Mouse (Mus musculus) hindbrain, embryonic 14.5 days (tissue): ENCODE measurements around the gene Ppp1r14a. TPM values are rescaled to one million over a fixed set of nuclear protein-coding genes. Genes with fewer than 3 reads are reported as not detected.

Experiments
- ATAC-seq: fragments of 200-750 bp; cut with Nextera tagmentation; 2 replicates; pipeline ENCODE4 v1.8.0; 2017; ENCODE audit warnings: moderate number of reproducible peaks, mild to moderate bottlenecking, moderate TSS enrichment, moderate library complexity; ENCODE audit not compliant: low FRiP score
- DNase-seq: peaks from one replicate; pipeline ENCODE4 v3.0.0-alpha.2; 2015; ENCODE audit warnings: low spot score
- H3K27ac ChIP-seq: fragments of 300-500 bp; sonication (generic); 2 replicates; pipeline ENCODE4 v1.5.1; 2014; ENCODE audit warnings: mild to moderate bottlenecking, moderate library complexity
- H3K27me3 ChIP-seq: fragments of 300-500 bp; sonication (generic); 2 replicates; pipeline ENCODE4 v1.6.1; 2014; ENCODE audit warnings: mild to moderate bottlenecking, low read length, mixed read lengths; ENCODE audit not compliant: control insufficient read depth, insufficient read depth
- H3K36me3 ChIP-seq: fragments of 300-500 bp; sonication (generic); replicated peaks from 2 replicates; pipeline ENCODE4 v1.6.1; 2014; ENCODE audit not compliant: control insufficient read depth, insufficient read depth
- H3K4me1 ChIP-seq: fragments of 300-500 bp; sonication (generic); replicated peaks from 2 replicates; pipeline ENCODE4 v1.6.1; 2014; ENCODE audit warnings: antibody characterized with exemption, low read length, mixed read lengths; ENCODE audit not compliant: control insufficient read depth, insufficient read depth
- H3K4me2 ChIP-seq: fragments of 300-500 bp; sonication (generic); replicated peaks from 2 replicates; pipeline ENCODE4 v1.6.1; 2014; ENCODE audit warnings: mild to moderate bottlenecking, moderate library complexity
- H3K4me3 ChIP-seq: fragments of 300-500 bp; sonication (generic); replicated peaks from 2 replicates; pipeline ENCODE4 v1.5.1; 2014; ENCODE audit warnings: mild to moderate bottlenecking, low read length
- H3K9ac ChIP-seq: fragments of 300-500 bp; sonication (generic); 2 replicates; pipeline ENCODE4 v1.6.1; 2014
- H3K9me3 ChIP-seq: fragments of 300-500 bp; sonication (generic); 2 replicates; pipeline ENCODE4 v1.6.1; 2016; ENCODE audit warnings: low read length; ENCODE audit not compliant: control insufficient read depth
- WGBS: fragments of 180-500 bp; shearing (Covaris S2); extraction: QIAGEN DNeasy Blood & Tissue Kit; methylation state at CpG from one replicate; pipeline ENCODE4 v1.1.7; 2014; 5-methylcytosine and 5-hydroxymethylcytosine counted together
- polyA plus RNA-seq: library from polyadenylated mRNA; unstranded; fragments of >200 nt; fragmentation: Nextera tagmentation; extraction: Ambion mirVana; gene quantifications from 2 replicates; pipeline ENCODE4 v1.2.1, GENCODE M21; 2014

Ppp1r14a gene
- polyA plus RNA-seq, 1 experiment from 2014 or later: 2.2 TPM

DNA sequence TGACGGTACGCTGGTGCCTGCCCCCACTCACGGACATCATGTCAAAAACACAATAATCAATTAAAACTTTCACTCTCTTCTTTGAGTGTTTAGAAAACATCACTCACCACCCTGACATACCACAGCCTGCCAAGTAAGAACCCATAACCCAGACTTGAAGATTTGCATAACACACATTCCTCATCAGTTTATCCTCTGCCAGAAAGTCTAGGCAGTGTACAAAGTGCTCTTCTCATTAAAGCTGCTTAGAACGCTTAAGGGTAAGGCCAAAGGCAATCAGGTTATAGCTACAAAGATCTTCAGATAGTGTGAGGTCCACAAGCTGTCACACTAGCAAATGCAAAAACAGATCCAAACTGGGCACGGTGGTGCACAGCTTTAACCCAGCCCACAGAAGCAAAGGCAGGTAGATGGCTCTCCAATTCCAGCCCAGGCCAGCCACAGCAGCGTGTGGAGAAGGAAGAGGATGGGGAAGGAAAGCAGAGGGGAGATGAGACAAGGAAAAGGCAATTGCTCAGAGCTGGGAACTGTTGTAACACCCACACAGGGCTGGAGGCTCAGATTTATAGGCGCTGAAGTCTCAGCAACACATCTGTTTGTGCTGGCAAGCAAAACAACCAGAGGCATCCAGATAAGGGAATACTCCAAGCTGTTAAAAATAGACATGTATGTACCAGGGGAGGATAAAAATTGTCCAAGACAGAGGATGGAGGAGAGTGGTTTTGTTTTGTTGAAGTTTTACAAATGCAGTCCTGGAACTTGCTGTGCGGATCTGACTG is 17.2 kb upstream of the Ppp1r14a start:
- ATAC-seq: no peak
- H3K4me2 ChIP-seq: no peak overlapping the region
- no peak overlapping the region for H3K9ac ChIP-seq
- no peak for DNase-seq
- no peaks in the 10 kb centered on the region for H3K27me3 ChIP-seq
- no peak overlapping the region for H3K27ac ChIP-seq
- no peaks in the 10 kb centered on the region for H3K9me3 ChIP-seq
- 81% methylated on average over 8 of the region's 8 CpGs for WGBS
- no peaks in the 10 kb centered on the region for H3K36me3 ChIP-seq
- no peak overlapping the region for H3K4me3 ChIP-seq
- no peaks in the 10 kb centered on the region for H3K4me1 ChIP-seq

DNA sequence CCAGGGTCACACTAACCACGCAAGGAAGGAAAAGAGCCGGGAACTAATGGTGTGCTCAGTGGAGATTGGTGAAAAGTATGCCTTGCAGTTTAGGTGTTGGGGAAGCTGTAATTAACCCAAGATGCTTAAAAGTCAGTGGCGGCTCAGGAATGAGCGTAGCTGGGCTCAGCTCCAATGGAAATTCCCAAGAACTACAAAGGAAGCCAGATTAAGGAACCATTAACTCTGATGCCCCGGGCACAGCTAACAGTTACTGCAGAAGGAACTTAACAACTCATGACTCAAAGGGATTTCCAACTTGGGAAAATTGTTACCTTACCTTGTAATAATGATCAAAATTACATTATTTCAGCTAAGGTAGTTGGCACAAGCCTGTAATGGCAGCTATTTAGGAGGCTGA is 12.4 kb upstream of the Ppp1r14a start:
- no peak for DNase-seq
- H3K4me2 ChIP-seq: no peak overlapping the region
- H3K27ac ChIP-seq: no peak overlapping the region
- no peaks in the 10 kb centered on the region for H3K36me3 ChIP-seq
- WGBS: 84% methylated on average over 5 of the region's 5 CpGs
- ATAC-seq: no peak
- peaks cover 20% of the 10 kb centered on the region for H3K27me3 ChIP-seq
- no peak overlapping the region for H3K4me3 ChIP-seq
- no peaks in the 10 kb centered on the region for H3K9me3 ChIP-seq
- H3K9ac ChIP-seq: no peak overlapping the region
- peaks cover 7% of the 10 kb centered on the region for H3K4me1 ChIP-seq

DNA sequence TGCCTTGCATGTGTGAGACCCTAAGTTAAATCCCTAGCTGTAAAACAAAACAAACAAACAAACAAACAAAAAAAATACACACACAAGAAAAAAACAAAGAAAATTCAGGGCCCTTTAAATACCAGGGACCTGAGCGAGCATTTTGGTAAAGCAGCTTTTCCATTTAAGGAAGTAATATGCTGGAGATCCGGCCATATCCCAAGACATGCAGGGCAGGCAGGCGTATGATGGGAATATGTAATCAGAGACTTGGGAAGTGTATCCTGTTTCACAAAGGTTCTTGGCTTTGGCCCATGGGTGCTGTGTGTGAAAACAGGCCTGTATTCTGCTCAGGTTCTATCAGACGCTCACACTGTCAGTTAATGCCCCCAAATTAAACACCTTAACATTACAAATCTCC is 11.6 kb upstream of the Ppp1r14a start:
- Histone ChIP-seq H3K4me2 (no peak overlapping the region), H3K9ac (no peak overlapping the region), H3K36me3 (no peaks in the 10 kb centered on the region), H3K27ac (no peak overlapping the region), H3K4me3 (no peak overlapping the region), H3K27me3 (peaks cover 28% of the 10 kb centered on the region), H3K4me1 (peaks cover 13% of the 10 kb centered on the region), H3K9me3 (no peaks in the 10 kb centered on the region)
- ATAC-seq: no peak
- no peak for DNase-seq
- WGBS: 94% methylated on average over 4 of the region's 4 CpGs

DNA sequence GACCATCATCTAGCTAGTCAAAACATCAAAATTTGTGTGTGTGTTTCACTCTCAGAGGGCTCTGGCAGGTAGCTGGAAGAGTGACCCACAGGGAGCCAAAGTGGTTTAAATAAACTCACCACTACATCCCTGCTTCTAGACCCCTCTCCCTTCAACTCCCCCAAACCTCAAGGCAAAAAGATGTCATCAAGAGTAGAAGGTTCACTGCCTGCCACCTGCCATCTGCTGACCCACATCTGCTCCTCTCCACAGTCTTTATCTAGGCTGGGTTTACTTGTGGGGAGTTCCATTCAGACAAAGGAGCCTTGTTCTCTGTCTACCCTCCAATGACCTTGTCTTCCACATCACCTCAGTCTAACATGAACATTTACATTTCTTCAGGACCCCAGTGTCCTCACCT is 9.8 kb upstream of the Ppp1r14a start:
- no peak for DNase-seq
- H3K4me3 ChIP-seq: no peak overlapping the region
- no peak overlapping the region for H3K4me2 ChIP-seq
- H3K27ac ChIP-seq: no peak overlapping the region
- H3K9ac ChIP-seq: no peak overlapping the region
- H3K9me3 ChIP-seq: no peaks in the 10 kb centered on the region
- H3K27me3 ChIP-seq: peaks cover 33% of the 10 kb centered on the region
- no peak for ATAC-seq
- H3K36me3 ChIP-seq: no peaks in the 10 kb centered on the region
- H3K4me1 ChIP-seq: peaks cover 13% of the 10 kb centered on the region

DNA sequence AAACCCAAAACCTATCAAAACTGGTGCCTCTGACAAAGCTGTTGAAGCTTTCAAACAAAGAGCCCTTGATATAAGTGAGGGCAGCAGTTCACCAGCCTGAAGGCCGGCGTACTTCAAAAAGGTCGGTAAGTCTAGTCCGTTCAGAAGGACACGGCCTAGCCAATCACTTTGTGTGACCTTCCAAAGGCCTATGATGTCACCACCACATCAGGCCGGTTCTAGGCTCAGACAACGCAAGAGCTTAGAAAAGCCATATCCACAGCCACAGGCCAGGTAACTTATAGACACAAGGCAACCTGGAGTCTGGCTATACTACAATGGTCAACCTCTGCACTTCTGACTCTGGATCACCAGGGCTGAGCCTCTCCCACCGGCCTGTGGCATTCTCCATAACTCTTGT is 9.2 kb upstream of the Ppp1r14a start:
- H3K4me1 ChIP-seq: peaks cover 13% of the 10 kb centered on the region
- H3K4me2 ChIP-seq: 0 out of 2 replicates have a peak overlapping the region, but pooled peaks have one; percentile 94
- 90% methylated on average over 8 of the region's 8 CpGs for WGBS

DNA sequence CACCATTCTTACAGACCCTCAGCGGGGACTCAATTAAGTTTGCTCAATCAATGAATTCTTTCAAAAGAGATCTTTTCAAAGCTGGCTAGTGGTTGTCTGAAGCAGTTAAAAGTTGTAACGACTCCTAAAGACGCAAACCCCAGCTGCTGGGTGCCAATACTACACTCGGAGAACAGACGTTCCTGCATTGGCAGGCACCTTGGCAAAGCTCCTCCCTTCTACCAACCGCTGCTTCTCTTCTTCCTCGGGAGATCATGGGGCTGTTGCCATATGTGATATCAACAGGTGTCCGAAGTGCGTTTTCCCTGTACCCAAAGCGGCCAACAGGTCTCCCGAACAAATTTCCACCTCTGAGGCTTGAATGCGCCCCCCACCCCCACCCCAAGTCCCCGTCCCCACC is 8.3 kb upstream of the Ppp1r14a start:
- Histone ChIP-seq H3K9me3 (no peaks in the 10 kb centered on the region), H3K27ac (no peak overlapping the region), H3K4me3 (peak overlapping the region; percentile 44), H3K27me3 (peaks cover 33% of the 10 kb centered on the region), H3K4me1 (peaks cover 13% of the 10 kb centered on the region), H3K36me3 (no peaks in the 10 kb centered on the region), H3K9ac (peak overlapping the region; percentile 56), H3K4me2 (peak overlapping the region; percentile 94)
- ATAC-seq (no peak), DNase-seq (no peak)
- 12% methylated on average over 13 of the region's 13 CpGs for WGBS

More for the DNA sequence above, 9.2 kb upstream of the Ppp1r14a start:
- Histone ChIP-seq H3K27me3 (peaks cover 33% of the 10 kb centered on the region), H3K9me3 (no peaks in the 10 kb centered on the region), H3K36me3 (no peaks in the 10 kb centered on the region), H3K9ac (no peak overlapping the region), H3K27ac (no peak overlapping the region), H3K4me3 (no peak overlapping the region)
- ATAC-seq (no peak), DNase-seq (no peak)

DNA sequence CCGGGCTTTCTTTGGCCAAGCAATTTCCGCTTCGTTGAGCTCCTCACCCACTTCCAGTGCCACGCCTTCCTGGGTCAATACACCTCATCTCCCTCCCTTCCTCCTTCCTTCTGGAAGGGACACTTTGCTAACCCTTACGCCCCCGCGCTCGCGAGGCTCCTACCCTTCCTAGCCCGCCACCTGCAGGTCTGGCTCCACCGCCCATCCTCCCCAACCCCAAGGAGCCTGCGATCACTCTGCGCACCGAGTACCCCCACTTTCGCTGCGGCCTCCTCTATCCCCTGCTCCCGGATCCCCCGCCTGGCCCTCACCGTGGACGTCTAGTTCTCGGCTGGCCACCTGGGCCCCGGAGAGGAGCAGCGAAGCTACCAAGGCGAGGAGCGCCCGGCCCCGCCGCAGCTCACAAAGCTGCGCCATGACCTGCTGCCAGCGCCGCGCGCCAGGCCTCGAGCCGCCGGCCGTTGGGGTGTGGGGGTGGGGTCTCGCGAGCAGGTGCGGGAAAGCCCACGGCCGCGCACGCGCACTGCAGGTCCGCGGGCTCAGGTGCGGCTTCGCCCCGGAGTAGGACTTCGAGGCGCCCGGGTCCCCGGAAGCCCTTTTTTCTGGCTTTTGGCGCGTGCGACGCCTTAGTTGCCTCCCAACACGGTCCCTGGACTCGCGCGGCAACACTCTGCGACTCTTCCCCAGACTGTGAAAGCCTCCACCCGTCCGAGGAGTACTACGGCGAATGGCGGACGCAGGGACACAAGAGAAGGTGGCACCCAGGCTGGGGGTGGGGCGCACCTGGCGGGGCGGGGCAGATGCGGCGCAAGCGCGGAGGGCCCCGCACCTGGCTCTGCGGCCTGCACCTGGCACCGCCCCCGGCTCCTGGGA is 7.7 kb upstream of the Ppp1r14a start, which contains the start of gene Spint2:
Gene Spint2 (minus strand): TSS at position 712 of the 873 bp plus-strand sequence.
- DNase-seq (peak; percentile 60), ATAC-seq (peak; percentile 81)
- Histone ChIP-seq H3K4me3 (peak within 1 kb of the TSS; percentile 44), H3K36me3 (no peaks in the 10 kb centered on the region), H3K27ac (no peak within 1 kb of the TSS), H3K4me1 (peaks cover 13% of the 10 kb centered on the region), H3K9ac (peak within 1 kb of the TSS; percentile 56), H3K9me3 (no peaks in the 10 kb centered on the region), H3K4me2 (peak within 1 kb of the TSS; percentile 94), H3K27me3 (peaks cover 33% of the 10 kb centered on the region)
- WGBS: under 1% methylated on average over 79 of the region's 80 CpGs

DNA sequence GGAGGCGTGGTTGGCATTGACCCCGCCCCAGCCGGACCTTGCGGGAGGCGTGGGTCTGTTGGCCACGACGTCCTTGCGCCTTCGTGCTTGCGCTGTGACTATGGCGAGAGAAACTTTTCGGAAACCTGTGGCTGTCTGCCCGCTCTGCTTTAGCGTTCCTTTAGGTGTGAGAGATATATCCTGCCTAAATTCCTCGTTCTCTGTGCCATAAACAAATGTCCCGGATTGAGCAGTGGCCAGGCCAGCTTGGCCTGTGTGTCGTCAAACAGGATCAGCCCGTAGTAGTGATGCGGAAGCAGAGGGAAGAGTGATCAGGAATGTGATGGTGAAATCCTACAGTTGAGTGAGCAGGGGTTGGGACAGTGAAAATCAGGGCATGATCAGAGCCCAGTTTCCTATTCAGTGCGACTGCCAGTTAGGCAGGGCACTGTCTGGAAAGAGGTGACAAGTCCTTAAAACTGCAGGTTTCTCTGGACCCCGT is 7.0 kb upstream of the Ppp1r14a start:
- H3K4me1 ChIP-seq: peaks cover 13% of the 10 kb centered on the region
- no peaks in the 10 kb centered on the region for H3K9me3 ChIP-seq
- peaks cover 33% of the 10 kb centered on the region for H3K27me3 ChIP-seq
- peak overlapping the region; percentile 94 for H3K4me2 ChIP-seq
- 10% methylated on average over 21 of the region's 21 CpGs for WGBS
- ATAC-seq (peak; percentile 3; the same call in 1 of the 2 replicates), DNase-seq (no peak)
- H3K9ac ChIP-seq: peak overlapping the region; percentile 56
- no peak overlapping the region for H3K27ac ChIP-seq
- H3K36me3 ChIP-seq: no peaks in the 10 kb centered on the region
- H3K4me3 ChIP-seq: peak overlapping the region; percentile 44

DNA sequence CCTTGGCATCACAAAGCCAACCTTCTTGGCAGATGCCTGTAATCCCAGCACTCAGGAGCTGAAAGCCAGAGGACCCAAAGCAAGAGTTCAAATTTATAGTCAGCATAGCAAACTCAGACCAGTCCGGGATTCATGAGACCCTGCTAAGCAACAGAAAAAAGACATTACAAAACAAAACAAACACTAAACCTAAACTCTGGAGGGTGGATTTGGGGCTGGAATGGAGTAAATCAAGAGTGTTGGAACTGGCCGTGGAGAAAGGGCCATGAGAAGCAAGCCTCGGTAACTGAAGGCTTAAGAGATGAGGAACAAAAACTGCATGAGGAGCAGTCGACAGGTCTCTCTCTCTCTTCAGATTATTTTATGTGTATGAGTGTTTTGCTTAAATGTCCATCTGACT is 5.2 kb upstream of the Ppp1r14a start:
- DNase-seq: no peak
- WGBS: 82% methylated on average over 4 of the region's 4 CpGs
- Histone ChIP-seq H3K9me3 (no peaks in the 10 kb centered on the region), H3K36me3 (no peaks in the 10 kb centered on the region), H3K4me1 (peaks cover 14% of the 10 kb centered on the region), H3K9ac (no peak overlapping the region), H3K4me3 (no peak overlapping the region), H3K4me2 (no peak overlapping the region), H3K27ac (no peak overlapping the region), H3K27me3 (peaks cover 33% of the 10 kb centered on the region)
- ATAC-seq: no peak
